Mouse (Mus musculus): ENCODE measurements around the gene 1700020L24Rik.

DNA sequence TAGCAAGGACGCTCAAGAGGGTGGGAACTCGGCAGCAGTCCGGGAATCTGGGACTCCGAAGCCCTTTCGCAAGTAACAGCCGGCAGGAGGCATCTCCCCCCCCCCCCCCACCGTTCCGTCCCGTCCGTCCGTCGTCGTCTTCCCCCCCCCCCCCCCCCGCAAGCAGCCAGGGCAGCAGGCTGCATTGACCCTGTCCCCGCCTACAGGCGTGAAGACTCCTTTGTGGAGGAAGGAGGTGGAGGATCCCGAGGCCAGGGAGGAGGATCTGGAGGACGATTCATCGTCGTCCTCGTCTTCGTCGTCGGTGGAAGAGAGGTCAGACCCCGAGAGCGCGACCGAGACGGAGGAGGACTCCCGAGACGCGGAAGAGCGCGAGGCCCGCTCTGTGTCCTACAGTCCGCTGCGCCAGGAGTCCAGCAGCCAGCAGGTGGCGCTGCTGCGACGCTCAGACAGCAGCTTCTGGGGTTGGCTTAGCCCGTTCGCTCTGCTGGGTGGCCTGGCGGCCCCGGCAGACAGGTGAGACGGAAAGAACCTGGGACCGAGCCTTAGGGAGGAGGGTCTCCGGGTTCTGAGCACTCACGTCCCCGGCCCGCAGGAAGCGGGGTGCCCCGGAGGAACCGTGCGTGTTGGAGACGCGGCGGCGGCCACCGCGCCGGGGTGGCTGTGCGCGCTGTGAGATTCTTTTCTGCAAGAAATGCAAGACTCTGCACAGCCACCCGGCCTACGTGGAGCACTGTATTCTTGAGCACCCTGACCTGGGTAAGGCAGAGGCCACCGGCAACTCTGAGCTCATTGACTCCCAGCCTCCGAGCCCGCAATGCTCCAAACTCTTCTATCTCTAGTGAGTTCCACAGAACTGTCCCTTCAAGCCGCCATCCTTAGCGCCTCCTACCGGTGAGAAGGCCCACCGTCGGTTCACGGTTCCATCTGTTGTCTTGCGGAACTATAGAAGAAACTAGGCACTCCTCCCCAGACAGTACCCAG lies 2.9 kb downstream of the 1700020L24Rik start:
- TF ChIP-seq CTCF (IDR thresholded peaks at IDR 0.05; ENCODE audit: borderline replicate concordance, insufficient read depth, low read depth, low read length): peak; percentile 95
- peak; percentile 42; the same call in 1 of the 2 replicates for TF ChIP-seq POLR2A (IDR thresholded peaks at IDR 0.05; ENCODE audit: borderline replicate concordance, insufficient read depth, low read length)
